Mouse (Mus musculus) midbrain, embryonic 12.5 days (tissue): ENCODE results near the gene Ankib1. TPM values are rescaled to one million over a fixed set of nuclear protein-coding genes. Genes with fewer than 3 reads are reported as not detected.
A peak's percentile ranks its signal among the peaks of the same experiment; 100 is the strongest.
"Not testable (repeated sequence)": the region's sequence is repeated elsewhere in the genome, so short reads cannot be mapped to it uniquely, and the experiment has no call there.

Experiments used
- ATAC-seq: fragments of 200-750 bp; cut with Nextera tagmentation; 2 replicates; pipeline ENCODE4 v1.8.0; 2017; ENCODE audit warnings: low read depth, moderate TSS enrichment, moderate library complexity; ENCODE audit not compliant: low FRiP score
- H3K27ac ChIP-seq: fragments of 300-500 bp; sonication (generic); replicated peaks from 2 replicates; pipeline ENCODE4 v1.5.1; 2016; ENCODE audit warnings: mild to moderate bottlenecking
- H3K27me3 ChIP-seq: fragments of 300-500 bp; sonication (generic); 2 replicates; pipeline ENCODE4 v1.6.1; 2016; ENCODE audit warnings: mild to moderate bottlenecking
- H3K36me3 ChIP-seq: fragments of 300-500 bp; sonication (generic); 2 replicates; pipeline ENCODE4 v1.6.1; 2016
- H3K4me1 ChIP-seq: fragments of 300-500 bp; sonication (generic); 2 replicates; pipeline ENCODE4 v1.6.1; 2016
- H3K4me2 ChIP-seq: fragments of 300-500 bp; sonication (generic); replicated peaks from 2 replicates; pipeline ENCODE4 v1.6.1; 2016; ENCODE audit warnings: mild to moderate bottlenecking, moderate library complexity
- H3K4me3 ChIP-seq: fragments of 300-500 bp; sonication (generic); 2 replicates; pipeline ENCODE4 v1.5.1; 2016; ENCODE audit warnings: mild to moderate bottlenecking
- H3K9ac ChIP-seq: fragments of 300-500 bp; sonication (generic); replicated peaks from 2 replicates; pipeline ENCODE4 v1.6.1; 2016; ENCODE audit warnings: mild to moderate bottlenecking, moderate library complexity
- H3K9me3 ChIP-seq: fragments of 300-500 bp; sonication (generic); 2 replicates; pipeline ENCODE4 v1.6.1; 2016; ENCODE audit warnings: mild to moderate bottlenecking
- WGBS: fragments of 180-500 bp; shearing (Covaris S2); methylation state at CpG from one replicate; pipeline ENCODE4 v1.1.7; 2016; 5-methylcytosine and 5-hydroxymethylcytosine counted together
- polyA plus RNA-seq: library from polyadenylated mRNA; unstranded; fragments of >200 nt; fragmentation: Nextera tagmentation; extraction: Ambion mirVana; gene quantifications from 2 replicates; pipeline ENCODE4 v1.2.1, GENCODE M21; 2016

Ankib1 gene
- 22.6 and 23.3 TPM in 2 replicates for polyA plus RNA-seq

GRCm38 (mm10) chr5:3802433-3803291 is at the start of gene Ankib1, which contains the start of gene Krit1:
TSS of gene Ankib1 (minus strand) at chr5:3802925.
TSS of gene Krit1 (plus strand) at chr5:3803184.
- ATAC-seq: peak; percentile 96
- peaks cover 16% of the 10 kb centered on the region for H3K4me1 ChIP-seq
- peak within 1 kb of the TSS; percentile 83 for H3K4me2 ChIP-seq
- H3K4me3 ChIP-seq: peak within 1 kb of the TSS; percentile 92
- H3K9ac ChIP-seq: peak within 1 kb of the TSS; percentile 84
- under 1% methylated on average over 85 of the region's 109 CpGs for WGBS
- H3K9me3 ChIP-seq: no peaks in the 10 kb centered on the region
- H3K36me3 ChIP-seq: no peaks in the 10 kb centered on the region
- H3K27ac ChIP-seq: peak within 1 kb of the TSS; percentile 92
- no peaks in the 10 kb centered on the region for H3K27me3 ChIP-seq

- WGBS: 4% methylated on average over 24 of the region's 24 CpGs
- Histone ChIP-seq H3K27ac (no peak within 1 kb of the TSS), H3K27me3 (no peaks in the 10 kb centered on the region), H3K4me1 (peaks cover 5% of the 10 kb centered on the region; the same call in 1 of the 2 replicates), H3K9ac (peak within 1 kb of the TSS; percentile 53), H3K9me3 (no peaks in the 10 kb centered on the region), H3K4me3 (peak within 1 kb of the TSS; percentile 41), H3K36me3 (peaks cover 12% of the 10 kb centered on the region), H3K4me2 (peak within 1 kb of the TSS; percentile 68)
- peak; percentile 49; the same call in 1 of the 2 replicates for ATAC-seq
These were observed 42.3 kb upstream of the Ankib1 start, which contains the start of gene Lrrd1 for GRCm38 (mm10) chr5:3845026-3845425. TSS of gene Lrrd1 (plus strand) at chr5:3845173.

DNA sequence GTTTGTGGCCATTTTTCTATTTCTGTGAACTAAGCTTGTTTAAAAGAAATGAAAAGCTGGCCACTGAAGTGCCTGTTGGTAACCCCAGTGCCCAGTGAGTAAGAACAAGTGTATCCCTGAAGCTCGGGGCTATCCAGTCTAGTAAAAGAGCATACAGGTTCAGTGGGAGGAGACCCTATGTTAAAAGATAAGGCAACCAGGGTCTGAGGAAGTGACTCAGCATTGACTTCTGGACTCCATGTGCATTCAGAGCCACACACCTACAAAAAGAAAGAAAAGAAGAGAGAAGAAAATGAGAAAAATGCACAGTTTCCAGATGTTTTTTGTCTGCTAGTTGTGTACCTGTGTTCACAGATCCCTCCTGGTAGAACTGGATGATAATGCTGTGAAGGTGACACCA is 31.4 kb upstream of the Ankib1 start:
- ATAC-seq: no peak
- H3K4me3 ChIP-seq: no peak overlapping the region
- H3K36me3 ChIP-seq: peaks cover 51% of the 10 kb centered on the region
- WGBS: 83% methylated on average over 1 of the region's 1 CpGs
- H3K27me3 ChIP-seq: no peaks in the 10 kb centered on the region
- no peaks in the 10 kb centered on the region for H3K4me1 ChIP-seq
- H3K4me2 ChIP-seq: no peak overlapping the region
- H3K27ac ChIP-seq: no peak overlapping the region
- 0 out of 2 replicates have a peak, but pooled peaks cover 3% of the 10 kb centered on the region for H3K9me3 ChIP-seq
- no peak overlapping the region for H3K9ac ChIP-seq

GRCm38 (mm10) chr5:3808472-3808871 is 5.7 kb upstream of the Ankib1 start:
- no peak overlapping the region for H3K4me2 ChIP-seq
- no peak for ATAC-seq
- no peaks in the 10 kb centered on the region for H3K9me3 ChIP-seq
- peaks cover 23% of the 10 kb centered on the region for H3K36me3 ChIP-seq
- H3K4me1 ChIP-seq: peaks cover 7% of the 10 kb centered on the region; the same call in 1 of the 2 replicates
- H3K27ac ChIP-seq: no peak overlapping the region
- H3K4me3 ChIP-seq: no peak overlapping the region
- H3K27me3 ChIP-seq: no peaks in the 10 kb centered on the region
- WGBS: 100% methylated on average over 1 of the region's 1 CpGs
- no peak overlapping the region for H3K9ac ChIP-seq

GRCm38 (mm10) chr5:3803292-3804165 is 804 bp upstream of the Ankib1 start:
- Histone ChIP-seq H3K27ac (peak overlapping the region; percentile 92), H3K9me3 (no peaks in the 10 kb centered on the region), H3K9ac (peak overlapping the region; percentile 84), H3K4me1 (peaks cover 16% of the 10 kb centered on the region), H3K4me2 (peak overlapping the region; percentile 83), H3K27me3 (no peaks in the 10 kb centered on the region), H3K36me3 (0 out of 2 replicates have a peak, but pooled peaks cover 4% of the 10 kb centered on the region), H3K4me3 (peak overlapping the region; percentile 92)
- WGBS: under 1% methylated on average over 36 of the region's 36 CpGs
- ATAC-seq: peak; percentile 79

DNA sequence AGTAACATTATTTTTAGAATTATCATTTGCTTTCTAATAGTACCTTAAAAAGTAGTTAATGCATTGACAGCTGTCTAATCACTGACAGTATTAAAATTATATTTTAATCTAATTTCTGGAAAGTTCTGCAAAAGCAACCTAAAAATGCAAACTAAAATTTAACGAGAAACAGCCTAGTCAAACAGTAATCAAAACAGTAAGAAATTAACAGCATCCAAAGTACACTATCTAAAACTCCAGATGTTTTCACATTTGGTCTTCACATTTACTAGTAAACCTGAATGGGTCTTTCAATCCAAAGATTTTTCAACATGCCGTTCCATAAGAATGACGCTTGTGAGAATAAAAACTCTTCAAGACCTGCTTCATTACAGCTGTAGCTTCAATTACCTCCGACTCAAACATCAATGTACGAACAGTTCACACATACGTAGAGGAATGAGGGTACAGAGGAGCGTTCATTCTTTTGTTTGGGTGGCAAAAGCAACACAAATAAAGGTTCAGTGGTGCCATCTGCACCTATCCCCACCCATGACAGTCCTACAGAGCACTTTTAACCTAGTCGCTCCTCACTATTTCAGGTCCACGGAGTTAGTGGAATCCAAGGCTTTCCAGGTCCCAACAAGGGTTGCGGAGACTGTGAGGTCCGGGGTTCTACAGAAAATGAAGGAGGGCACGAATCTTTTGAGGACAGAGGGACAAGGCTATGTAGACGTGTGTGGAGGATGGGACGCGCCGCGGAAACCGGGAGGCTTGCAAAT is 873 bp downstream of the Ankib1 start:
- Histone ChIP-seq H3K4me2 (peak overlapping the region; percentile 83), H3K27me3 (no peaks in the 10 kb centered on the region), H3K36me3 (no peaks in the 10 kb centered on the region), H3K9ac (peak overlapping the region; percentile 84), H3K27ac (peak overlapping the region; percentile 92), H3K9me3 (no peaks in the 10 kb centered on the region), H3K4me3 (peak overlapping the region; percentile 92), H3K4me1 (peaks cover 16% of the 10 kb centered on the region)
- WGBS: 7% methylated on average over 18 of the region's 18 CpGs
- peak; percentile 1; the same call in 1 of the 2 replicates for ATAC-seq

DNA sequence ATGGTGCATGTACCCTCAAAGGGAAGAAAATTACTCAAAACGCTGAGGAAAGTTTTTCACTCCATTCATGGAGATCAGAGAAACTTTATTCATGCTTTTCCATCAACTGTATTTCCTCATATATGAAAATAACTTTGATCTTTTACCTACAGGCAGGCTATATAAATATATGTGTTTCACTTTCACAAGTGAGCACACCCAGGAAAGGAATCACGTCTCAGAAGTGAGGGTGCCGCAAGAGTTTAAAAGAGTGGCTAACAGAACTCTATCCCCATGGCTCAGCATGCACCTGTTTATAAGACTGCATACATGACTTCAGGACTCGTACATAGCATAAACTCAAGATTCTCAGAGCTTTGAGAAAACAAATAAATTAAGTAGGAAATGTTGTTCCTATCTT is 1.8 kb downstream of the Ankib1 start:
- Histone ChIP-seq H3K4me2 (peak overlapping the region; percentile 35), H3K27me3 (no peaks in the 10 kb centered on the region), H3K4me3 (no peak overlapping the region), H3K27ac (no peak overlapping the region), H3K9me3 (no peaks in the 10 kb centered on the region), H3K36me3 (no peaks in the 10 kb centered on the region), H3K4me1 (peaks cover 16% of the 10 kb centered on the region), H3K9ac (no peak overlapping the region)
- WGBS: 82% methylated on average over 4 of the region's 4 CpGs
- ATAC-seq: no peak

- no peak overlapping the region for H3K27ac ChIP-seq
- no peak overlapping the region for H3K9ac ChIP-seq
- WGBS: 90% methylated on average over 1 of the region's 1 CpGs
- no peak overlapping the region for H3K4me3 ChIP-seq
- H3K36me3 ChIP-seq: no peaks in the 10 kb centered on the region
- ATAC-seq: no peak
- H3K9me3 ChIP-seq: no peaks in the 10 kb centered on the region
- no peaks in the 10 kb centered on the region for H3K27me3 ChIP-seq
- H3K4me1 ChIP-seq: peaks cover 16% of the 10 kb centered on the region
- H3K4me2 ChIP-seq: no peak overlapping the region
These were observed 2.7 kb downstream of the Ankib1 start for GRCm38 (mm10) chr5:3800041-3800440.

DNA sequence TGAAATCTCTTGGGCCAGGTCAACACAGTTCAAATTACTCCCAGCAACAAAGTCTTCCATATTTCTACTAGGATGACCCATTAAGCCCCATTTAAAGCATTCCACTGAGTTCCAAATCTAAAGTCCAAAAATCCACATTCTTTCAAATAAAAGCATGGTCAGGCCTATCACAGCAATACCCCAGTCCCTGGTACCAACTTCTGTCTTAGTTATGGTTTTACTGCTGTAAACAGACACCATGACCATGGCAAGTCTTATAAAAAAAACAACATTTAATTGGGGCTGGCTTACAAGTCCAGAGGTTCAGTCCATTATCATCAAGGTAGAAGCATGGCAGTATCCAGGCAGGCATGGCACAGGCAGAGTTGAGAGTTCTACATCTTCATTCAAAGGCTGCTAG is 4.1 kb downstream of the Ankib1 start:
- not testable (repeated sequence) for H3K27ac ChIP-seq, ATAC-seq, H3K27me3 ChIP-seq, H3K9ac ChIP-seq, H3K4me2 ChIP-seq, H3K36me3 ChIP-seq, H3K9me3 ChIP-seq, H3K4me1 ChIP-seq, H3K4me3 ChIP-seq

DNA sequence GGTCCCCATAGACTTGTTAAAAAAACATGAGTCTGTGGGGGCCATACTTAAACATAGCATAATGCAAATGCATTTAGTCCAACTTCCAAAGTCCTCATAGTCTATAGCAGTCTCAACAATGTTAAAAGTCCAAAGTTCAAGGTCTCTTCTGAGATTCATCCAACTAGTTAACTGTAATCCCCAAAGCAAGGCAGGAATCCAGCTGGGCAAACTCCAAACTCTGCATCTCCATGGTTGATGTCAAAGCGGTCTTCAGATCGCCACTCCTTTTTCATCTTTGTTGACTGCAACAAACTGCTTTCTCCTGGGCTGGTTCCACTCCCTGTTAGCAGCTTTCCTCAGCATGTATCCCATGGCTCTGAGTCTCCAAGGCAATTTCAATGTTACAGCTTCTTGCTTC is 5.6 kb downstream of the Ankib1 start:
- not testable (repeated sequence) for H3K9me3 ChIP-seq, H3K27ac ChIP-seq, H3K27me3 ChIP-seq, H3K36me3 ChIP-seq, H3K9ac ChIP-seq, H3K4me1 ChIP-seq, H3K4me3 ChIP-seq, ATAC-seq, H3K4me2 ChIP-seq
- WGBS: 95% methylated on average over 2 of the region's 2 CpGs

GRCm38 (mm10) chr5:3791048-3791447 is 11.7 kb downstream of the Ankib1 start:
- no peaks in the 10 kb centered on the region for H3K36me3 ChIP-seq
- H3K4me2 ChIP-seq: no peak overlapping the region
- no peaks in the 10 kb centered on the region for H3K27me3 ChIP-seq
- no peak overlapping the region for H3K27ac ChIP-seq
- no peak overlapping the region for H3K9ac ChIP-seq
- no peaks in the 10 kb centered on the region for H3K4me1 ChIP-seq
- H3K4me3 ChIP-seq: no peak overlapping the region
- no peak for ATAC-seq
- H3K9me3 ChIP-seq: no peaks in the 10 kb centered on the region
